Mouse (Mus musculus) lung, postnatal 0 days (tissue): Measurements from ENCODE around the gene Dock4. TPM values are rescaled to one million over a fixed set of nuclear protein-coding genes. Genes with fewer than 3 reads are reported as not detected.

Experiments
- ATAC-seq: fragments of 200-750 bp; cut with Nextera tagmentation; 2 replicates; pipeline ENCODE4 v1.8.0; 2017; ENCODE audit warnings: moderate library complexity
- DNase-seq: peaks from one replicate; pipeline ENCODE4 v3.0.0-alpha.2; 2016; ENCODE audit warnings: low spot score
- H3K27ac ChIP-seq: fragments of 300-500 bp; sonication (generic); 2 replicates; pipeline ENCODE4 v1.5.1; 2014; ENCODE audit warnings: antibody characterized with exemption, mild to moderate bottlenecking, low read length, mixed read lengths
- H3K27me3 ChIP-seq: fragments of 300-500 bp; sonication (generic); replicated peaks from 2 replicates; pipeline ENCODE4 v1.6.1; 2014; ENCODE audit warnings: low read length, mixed read lengths; ENCODE audit not compliant: insufficient read depth
- H3K36me3 ChIP-seq: fragments of 300-500 bp; sonication (generic); 2 replicates; pipeline ENCODE4 v1.6.1; 2014; ENCODE audit warnings: low read length, mixed read lengths; ENCODE audit not compliant: insufficient read depth
- H3K4me1 ChIP-seq: fragments of 300-500 bp; sonication (generic); 2 replicates; pipeline ENCODE4 v1.6.1; 2014; ENCODE audit warnings: antibody characterized with exemption, low read depth, low read length, mixed read lengths; ENCODE audit not compliant: insufficient read depth
- H3K4me2 ChIP-seq: fragments of 300-500 bp; sonication (generic); replicated peaks from 2 replicates; pipeline ENCODE4 v1.6.1; 2014; ENCODE audit warnings: low read depth, mild to moderate bottlenecking, low read length, moderate library complexity, mixed read lengths
- H3K4me3 ChIP-seq: fragments of 300-500 bp; sonication (generic); 2 replicates; pipeline ENCODE4 v1.5.1; 2014; ENCODE audit warnings: low read depth, low read length
- H3K9ac ChIP-seq: fragments of 300-500 bp; sonication (generic); replicated peaks from 2 replicates; pipeline ENCODE4 v1.6.1; 2014; ENCODE audit warnings: low read depth, mild to moderate bottlenecking
- H3K9me3 ChIP-seq: fragments of 300-500 bp; sonication (generic); 2 replicates; pipeline ENCODE4 v1.6.1; 2016; ENCODE audit warnings: low read length, mixed read lengths
- CTCF ChIP-seq: IDR thresholded peaks from 2 replicates; pipeline ENCODE4 v1.5.1; 2016; ENCODE audit warnings: antibody characterized with exemption, mild to moderate bottlenecking
- EP300 ChIP-seq: IDR thresholded peaks from 2 replicates; pipeline ENCODE4 v1.6.1; 2016; ENCODE audit warnings: antibody characterized with exemption, mild to moderate bottlenecking, control low read depth
- WGBS: fragments of 180-500 bp; shearing (Covaris S2); extraction: QIAGEN DNeasy Blood & Tissue Kit; methylation state at CpG from one replicate; pipeline ENCODE4 v1.1.7; 2014; 5-methylcytosine and 5-hydroxymethylcytosine counted together
- polyA plus RNA-seq: library from polyadenylated mRNA; unstranded; fragments of >200 nt; fragmentation: Nextera tagmentation; extraction: Ambion mirVana; gene quantifications from 2 replicates; pipeline ENCODE4 v1.2.1, GENCODE M21; 2015

Gene Dock4
- polyA plus RNA-seq, 1 experiment from 2014 or later, result 18.5 TPM

- 72% methylated on average over 9 of the region's 9 CpGs for WGBS
- peak; percentile 54 for DNase-seq
- Histone ChIP-seq H3K9ac (no peak overlapping the region), H3K27me3 (no peaks in the 10 kb centered on the region), H3K9me3 (no peaks in the 10 kb centered on the region), H3K27ac (no peak overlapping the region), H3K4me3 (no peak overlapping the region), H3K4me1 (peaks cover 3% of the 10 kb centered on the region; the same call in 1 of the 2 replicates), H3K36me3 (no peaks in the 10 kb centered on the region), H3K4me2 (no peak overlapping the region)
- peak; percentile 44 for ATAC-seq
- TF ChIP-seq EP300, result no peak
These were observed 90.2 kb downstream of the Dock4 start for GRCm38 (mm10) chr12:40535655-40536618.

GRCm38 (mm10) chr12:40537826-40538225 is 92.1 kb downstream of the Dock4 start:
- ATAC-seq (no peak), DNase-seq (no peak)

GRCm38 (mm10) chr12:40538318-40538717 is 92.6 kb downstream of the Dock4 start:
- TF ChIP-seq CTCF (no peak), EP300 (no peak)
- Histone ChIP-seq H3K27me3 (no peaks in the 10 kb centered on the region), H3K36me3 (no peaks in the 10 kb centered on the region), H3K27ac (no peak overlapping the region), H3K9ac (no peak overlapping the region), H3K4me1 (no peaks in the 10 kb centered on the region), H3K4me3 (no peak overlapping the region), H3K4me2 (no peak overlapping the region), H3K9me3 (no peaks in the 10 kb centered on the region)
- no peak for DNase-seq
- 87% methylated on average over 6 of the region's 6 CpGs for whole genome bisulfite sequencing
- ATAC-seq, result no peak

More at GRCm38 (mm10) chr12:40537826-40538225, 92.1 kb downstream of the Dock4 start:
- Histone ChIP-seq H3K4me3 (no peak overlapping the region), H3K4me2 (no peak overlapping the region), H3K36me3 (no peaks in the 10 kb centered on the region), H3K9ac (no peak overlapping the region), H3K9me3 (no peaks in the 10 kb centered on the region), H3K4me1 (no peaks in the 10 kb centered on the region), H3K27ac (no peak overlapping the region), H3K27me3 (no peaks in the 10 kb centered on the region)
- 65% methylated on average over 1 of the region's 1 CpGs for WGBS
- TF ChIP-seq EP300, result no peak
- TF ChIP-seq CTCF, result no peak

- Histone ChIP-seq H3K27ac (no peak overlapping the region), H3K36me3 (no peaks in the 10 kb centered on the region), H3K27me3 (no peaks in the 10 kb centered on the region), H3K9me3 (no peaks in the 10 kb centered on the region), H3K4me2 (no peak overlapping the region), H3K9ac (no peak overlapping the region), H3K4me3 (no peak overlapping the region), H3K4me1 (no peaks in the 10 kb centered on the region)
- DNase-seq, result no peak
- TF ChIP-seq CTCF, result no peak
- TF ChIP-seq EP300, result no peak
- WGBS, result 70% methylated on average over 6 of the region's 6 CpGs
- ATAC-seq, result no peak
These were observed 93.0 kb downstream of the Dock4 start for GRCm38 (mm10) chr12:40538780-40539179.

- Histone ChIP-seq H3K9ac (no peak overlapping the region), H3K27ac (no peak overlapping the region), H3K4me2 (no peak overlapping the region), H3K9me3 (no peaks in the 10 kb centered on the region), H3K36me3 (no peaks in the 10 kb centered on the region), H3K4me3 (no peak overlapping the region), H3K27me3 (no peaks in the 10 kb centered on the region), H3K4me1 (no peaks in the 10 kb centered on the region)
- no peak for ATAC-seq
- TF ChIP-seq EP300, result no peak
- TF ChIP-seq CTCF, result no peak
- WGBS, result 84% methylated on average over 3 of the region's 3 CpGs
- no peak for DNase-seq
These were observed 98.5 kb downstream of the Dock4 start for GRCm38 (mm10) chr12:40544273-40544672.

GRCm38 (mm10) chr12:40546827-40547226 is 101.1 kb downstream of the Dock4 start:
- no peak overlapping the region for H3K4me2 ChIP-seq

More at GRCm38 (mm10) chr12:40546827-40547226, 101.1 kb downstream of the Dock4 start:
- Histone ChIP-seq H3K9me3 (no peaks in the 10 kb centered on the region), H3K27me3 (no peaks in the 10 kb centered on the region), H3K36me3 (no peaks in the 10 kb centered on the region), H3K4me1 (no peaks in the 10 kb centered on the region), H3K9ac (no peak overlapping the region), H3K4me3 (no peak overlapping the region), H3K27ac (no peak overlapping the region)
- DNase-seq (no peak), ATAC-seq (no peak)
- 64% methylated on average over 5 of the region's 5 CpGs for WGBS
- TF ChIP-seq CTCF (no peak), EP300 (no peak)
